Mouse (Mus musculus) frontal cortex, postnatal 10 days (tissue): ENCODE measurements around the gene Pqlc2.

Experiments used
- DNase-seq, 2 experiments: peaks; one replicate each; pipeline ENCODE4 v3.0.0; 2022; ENCODE audit warnings: low spot score in 2 of 2, mixed read lengths in 1 of 2

Gene Pqlc2

DNA sequence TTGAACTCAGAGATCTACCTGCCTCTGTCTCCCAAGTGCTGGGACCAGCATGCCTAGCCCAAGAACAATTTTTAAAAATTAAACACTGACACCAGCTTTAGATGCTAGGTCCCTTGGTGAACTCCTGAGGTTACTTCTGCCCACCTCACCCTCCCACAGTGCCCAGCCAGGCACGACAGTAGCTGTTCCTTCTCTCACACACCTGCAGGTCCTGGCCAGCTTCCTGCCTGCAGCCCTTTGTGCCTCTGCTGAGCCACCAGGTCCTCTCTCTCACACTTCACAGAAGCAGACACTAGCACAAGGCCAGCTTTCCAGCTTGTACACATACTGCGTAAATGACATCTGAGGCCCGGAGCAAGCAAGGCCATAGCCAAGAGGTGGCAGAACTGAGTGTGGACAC is 5.0 kb downstream of the Pqlc2 start:
- no peak for DNase-seq

DNA sequence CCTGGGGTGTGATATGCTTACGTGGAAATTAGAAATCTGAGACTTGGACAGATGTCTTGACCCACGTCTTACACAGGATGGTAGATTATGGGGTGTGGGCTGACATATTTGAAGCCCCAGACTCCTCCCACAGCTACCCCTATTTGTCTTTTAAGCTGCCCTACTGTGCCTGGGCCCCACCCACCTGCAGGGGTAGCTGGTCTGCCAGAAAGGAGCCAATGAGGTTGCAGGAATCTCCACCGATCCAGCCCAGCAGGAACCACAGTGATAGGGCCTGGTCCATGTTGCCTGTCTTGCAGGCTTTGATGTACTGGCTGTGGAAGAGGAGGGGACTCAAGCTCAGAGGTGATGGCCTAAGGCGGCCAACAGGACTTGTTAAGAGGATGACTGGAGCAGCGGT is 8.3 kb downstream of the Pqlc2 start:
- DNase-seq, result no peak

DNA sequence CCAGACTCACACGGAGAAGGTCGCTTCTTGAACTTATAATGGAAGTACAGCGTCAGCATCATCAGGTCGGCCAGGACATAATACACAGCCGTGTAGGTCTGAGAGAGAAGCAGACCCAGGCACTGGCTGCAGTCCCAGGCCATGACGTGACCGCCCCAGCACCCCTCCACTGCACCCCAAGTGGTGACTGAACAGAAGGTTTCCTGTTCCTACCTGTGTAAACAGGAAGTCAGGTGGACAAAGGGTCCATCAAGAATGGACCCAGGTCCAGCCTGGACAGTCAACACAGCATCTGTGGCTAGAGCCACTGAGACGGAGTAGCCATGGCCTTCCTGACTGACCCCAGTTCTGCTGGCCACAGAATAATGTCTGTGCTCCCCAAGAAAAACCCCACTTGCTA is 8.7 kb downstream of the Pqlc2 start:
- DNase-seq, result no peak

DNA sequence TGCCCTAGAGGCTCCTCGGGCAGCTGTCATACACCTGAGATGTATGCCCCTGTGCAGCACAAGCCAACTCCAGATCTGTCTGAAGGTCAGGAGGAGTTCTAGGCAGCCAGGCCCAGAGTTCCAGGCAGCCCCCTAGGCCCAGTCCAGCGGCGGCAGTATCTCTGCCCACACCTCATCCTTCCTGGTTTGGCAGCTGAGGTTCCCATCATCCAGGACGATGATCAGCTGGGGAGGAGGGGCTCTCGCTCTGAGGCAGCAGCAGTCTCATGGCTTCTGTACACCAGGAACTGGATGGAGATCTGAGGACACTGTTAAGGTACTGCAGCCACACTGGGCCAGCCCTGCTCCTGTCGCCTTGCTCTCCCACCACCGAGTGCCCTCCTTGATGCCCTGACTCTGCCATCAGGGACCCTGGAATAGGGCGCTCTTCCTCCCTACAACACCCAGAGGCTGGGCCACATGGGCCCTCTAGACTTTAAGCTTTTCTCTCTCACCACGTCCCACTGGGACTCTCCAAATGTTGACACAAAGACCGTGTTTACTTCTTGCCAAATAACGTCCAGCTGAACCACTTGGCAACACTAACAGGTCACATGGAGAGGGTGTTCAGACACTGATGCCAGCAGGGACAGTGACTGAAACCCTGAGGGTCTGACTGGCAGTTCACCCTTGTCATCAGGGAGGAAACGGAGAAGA is 11.7 kb downstream of the Pqlc2 start:
- DNase-seq, result no peak

GRCm38 (mm10) chr4:139297566-139297965 is 12.9 kb downstream of the Pqlc2 start:
- DNase-seq, result no peak

- DNase-seq, result no peak
Observed at GRCm38 (mm10) chr4:139292038-139292437, 18.5 kb downstream of the Pqlc2 start.

- DNase-seq, result no peak
Observed at GRCm38 (mm10) chr4:139291099-139291498, 19.4 kb downstream of the Pqlc2 start.

- DNase-seq, result peak in 1 of 2 experiments; percentile 44
Observed at GRCm38 (mm10) chr4:139289017-139289416, 21.5 kb downstream of the Pqlc2 start.

DNA sequence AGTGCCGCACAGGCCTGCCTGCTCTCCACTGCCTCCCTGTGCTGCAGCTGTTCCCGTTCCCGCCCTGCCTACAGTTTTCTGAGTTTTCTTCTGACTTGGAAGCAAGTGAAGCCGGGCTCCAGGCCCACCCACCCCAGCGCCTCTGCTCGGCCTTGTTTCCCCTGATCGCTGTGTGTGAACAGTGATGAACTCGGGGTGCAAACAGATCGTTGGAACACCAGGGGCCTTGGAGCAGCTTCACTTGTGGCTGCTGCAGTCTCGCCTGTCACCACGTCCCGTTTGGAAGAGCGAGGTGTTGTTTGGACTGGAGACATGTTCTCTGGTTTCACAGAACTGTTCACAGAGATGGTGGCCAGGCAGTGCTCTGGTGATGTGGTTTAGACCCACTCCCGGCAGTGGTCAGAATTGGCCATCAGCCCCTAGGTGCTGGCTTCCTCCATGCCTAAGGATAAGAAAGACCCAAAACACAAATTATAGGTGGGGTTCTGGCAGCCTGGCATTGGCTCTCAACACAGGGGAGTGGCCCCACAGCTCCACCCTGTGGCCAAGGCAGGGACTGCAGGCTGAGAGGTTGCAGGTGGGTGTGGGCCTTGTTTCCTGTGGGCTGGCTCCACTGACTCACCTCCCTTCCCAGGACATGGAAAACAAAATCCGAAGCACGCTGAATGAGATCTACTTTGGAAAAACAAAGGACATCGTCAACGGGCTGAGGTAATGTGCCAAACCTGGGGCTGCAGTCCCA is 23.2 kb downstream of the Pqlc2 start:
- DNase-seq, result peak; percentile 60 to 76

DNA sequence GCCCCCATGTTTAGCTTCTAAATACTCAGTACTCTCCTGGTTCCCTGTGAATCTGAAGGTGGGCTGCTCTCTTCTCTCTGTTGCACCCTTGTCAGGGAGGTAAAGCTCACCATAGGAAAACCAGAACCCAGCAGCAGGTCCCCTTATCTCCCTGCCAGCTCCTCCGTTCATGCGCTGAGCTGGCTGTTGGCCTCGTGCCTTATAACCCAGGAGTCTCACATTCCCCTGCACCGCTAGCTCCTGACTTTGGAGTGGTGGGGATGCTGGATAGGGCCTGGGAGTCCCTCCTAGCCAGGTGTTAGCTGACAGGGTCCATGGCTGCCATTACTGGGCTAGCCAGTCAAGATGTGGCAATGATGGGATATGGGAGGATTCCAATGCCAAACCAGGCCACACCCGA is 24.3 kb downstream of the Pqlc2 start:
- no peak for DNase-seq

DNA sequence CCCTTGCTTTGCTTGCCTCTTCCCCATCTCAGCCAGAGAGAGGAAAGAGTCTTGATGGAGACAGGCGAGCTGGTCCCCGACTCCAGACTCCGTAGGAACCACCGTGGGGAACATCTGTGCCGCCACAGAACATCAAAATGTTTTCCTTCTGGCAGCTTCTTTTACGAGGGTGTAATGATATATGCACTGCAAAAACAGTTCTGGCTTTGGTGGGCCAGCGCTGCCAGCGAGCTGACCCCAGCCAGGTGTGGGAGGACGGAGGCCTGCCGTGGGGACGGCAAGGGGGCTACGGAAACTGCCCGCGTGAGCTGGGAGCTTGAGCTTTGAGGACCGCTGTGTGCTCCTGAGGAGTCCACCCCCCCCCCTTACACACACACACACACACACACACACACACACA is 25.6 kb downstream of the Pqlc2 start:
- no peak for DNase-seq

DNA sequence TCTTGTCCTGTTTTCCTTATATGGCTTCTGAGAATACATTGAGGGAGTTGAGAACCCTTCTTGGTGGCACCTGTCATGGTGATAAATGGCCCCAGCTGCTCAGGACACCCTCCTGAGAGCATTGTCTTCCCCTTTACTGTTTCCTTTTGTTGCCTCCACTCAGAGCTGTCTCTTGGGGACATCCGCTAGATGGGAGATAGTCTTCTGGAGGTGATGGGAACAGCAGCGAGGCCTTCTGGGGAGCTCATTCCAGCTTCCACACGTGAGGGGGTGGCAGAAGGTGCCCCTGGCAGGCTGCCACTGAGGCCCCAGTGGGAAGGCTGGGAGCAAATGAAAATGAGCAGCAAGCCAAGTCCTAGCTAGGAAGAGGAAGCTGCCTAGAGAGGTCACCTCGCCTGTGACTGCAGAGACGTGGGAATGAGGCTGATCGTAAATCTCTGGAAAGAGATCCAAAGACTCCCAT is 27.5 kb downstream of the Pqlc2 start:
- no peak for DNase-seq

- DNase-seq, result no peak
Observed at GRCm38 (mm10) chr4:139281791-139282345, 28.6 kb downstream of the Pqlc2 start.

GRCm38 (mm10) chr4:139280530-139280929 is 30.0 kb downstream of the Pqlc2 start:
- DNase-seq, result no peak

- no peak for DNase-seq
Observed at GRCm38 (mm10) chr4:139276411-139276810, 34.1 kb downstream of the Pqlc2 start.

GRCm38 (mm10) chr4:139274573-139274972 is 35.9 kb downstream of the Pqlc2 start:
- DNase-seq, result no peak

DNA sequence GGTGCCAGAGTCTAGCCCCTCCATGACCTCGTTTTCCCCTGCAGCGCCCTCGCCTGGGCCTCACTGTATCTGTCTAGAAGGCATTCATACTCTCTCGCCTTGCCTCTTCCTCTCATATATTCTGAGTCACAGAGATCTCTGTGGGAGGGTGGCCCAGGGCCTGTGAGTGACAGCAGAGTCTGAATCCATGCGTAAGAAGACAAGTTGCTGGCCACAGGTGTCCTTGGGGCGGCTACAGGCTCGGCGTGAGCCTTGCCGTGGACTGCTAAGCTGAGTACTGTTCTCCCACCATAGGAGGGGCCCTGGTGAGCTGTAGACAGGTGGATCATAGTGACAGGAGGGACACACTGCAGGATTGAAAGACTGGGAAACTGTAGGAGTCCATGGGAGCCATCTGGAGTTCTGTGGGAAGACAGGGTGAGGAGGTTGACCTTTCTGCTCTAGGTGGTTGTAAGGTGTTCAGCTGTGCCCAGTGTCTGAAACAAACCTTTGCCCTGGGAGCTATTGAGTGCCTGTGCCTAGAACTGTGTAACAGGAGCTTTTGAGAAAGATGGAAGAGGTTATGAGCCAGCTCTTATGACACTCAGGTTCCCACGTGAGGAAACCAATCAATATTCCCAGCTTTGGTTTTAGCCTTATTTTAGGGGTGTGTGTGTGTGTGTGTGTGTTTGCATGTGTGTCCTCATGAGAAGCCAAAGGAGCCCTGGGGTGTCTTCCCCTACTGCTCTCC is 37.4 kb downstream of the Pqlc2 start:
- no peak for DNase-seq

DNA sequence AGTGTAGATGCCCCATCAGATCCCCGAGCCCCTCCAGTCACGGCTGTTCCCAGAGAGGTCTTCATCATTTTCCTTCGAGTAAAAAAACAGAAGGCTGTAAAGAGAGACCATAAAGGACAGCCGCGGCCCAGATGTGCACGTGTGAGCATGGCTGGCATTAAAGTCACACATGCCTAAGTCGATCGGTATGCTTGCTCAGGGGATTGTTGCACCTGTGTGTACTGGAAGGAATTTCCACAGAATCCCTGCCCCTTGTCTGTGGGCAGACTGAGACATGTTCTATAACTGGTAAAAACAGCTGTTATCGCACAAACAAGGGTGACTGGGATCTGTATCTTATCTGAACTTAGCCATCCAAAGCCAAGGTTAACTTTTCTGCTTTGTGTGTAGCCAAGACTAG is 38.9 kb downstream of the Pqlc2 start:
- no peak for DNase-seq

- DNase-seq, result no peak
Observed at GRCm38 (mm10) chr4:139270168-139270567, 40.3 kb downstream of the Pqlc2 start.

DNA sequence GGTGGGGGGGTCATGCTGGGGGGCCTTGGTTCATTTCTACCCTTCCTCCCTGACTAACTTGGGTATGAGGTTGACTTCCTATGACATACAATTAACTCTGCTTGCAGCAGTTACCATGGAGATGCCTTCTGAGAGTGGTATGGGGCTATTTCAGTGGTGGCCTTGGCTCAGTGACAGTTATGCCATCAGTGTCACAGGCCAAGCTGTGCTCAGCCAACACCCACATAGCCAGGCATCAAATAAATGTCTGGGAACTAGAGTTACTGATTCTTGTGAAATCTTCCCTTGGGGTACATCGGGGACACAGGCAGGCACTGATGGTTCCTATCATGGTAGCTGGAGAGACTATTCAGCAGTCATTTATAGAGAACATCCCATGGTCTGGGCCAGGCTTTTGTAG is 42.3 kb downstream of the Pqlc2 start:
- no peak for DNase-seq

- DNase-seq, result no peak
Observed at GRCm38 (mm10) chr4:139267335-139267734, 43.2 kb downstream of the Pqlc2 start.

DNA sequence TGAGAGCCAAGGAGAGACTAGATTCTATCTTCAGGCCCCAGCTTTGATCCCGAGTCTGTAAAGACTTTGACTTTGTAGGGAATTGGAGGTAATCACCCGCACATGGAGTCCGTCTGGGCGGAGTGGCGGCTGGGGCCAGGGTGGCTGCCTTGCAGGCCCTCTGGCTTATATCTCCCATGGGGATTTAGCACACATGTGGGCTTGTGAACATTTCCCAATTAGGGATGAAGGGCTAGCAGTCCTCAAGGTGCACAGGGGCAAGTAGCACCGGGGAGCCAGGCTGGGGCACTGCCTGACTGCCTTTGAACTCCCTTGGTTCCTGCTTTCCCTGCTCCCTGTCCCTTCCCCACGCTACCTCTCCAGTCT is 44.0 kb downstream of the Pqlc2 start:
- no peak for DNase-seq
